Mouse (Mus musculus): ENCODE results near the gene Tfdp1. TPM values are rescaled to one million over a fixed set of nuclear protein-coding genes. Genes with fewer than 3 reads are reported as not detected.

The Tfdp1 gene
- polyA plus RNA-seq, 1 experiment, result not detected

- TF ChIP-seq POLR2A (IDR thresholded peaks at IDR 0.05; ENCODE audit: insufficient read depth, low read depth, low read length) (no peak), CTCF (IDR thresholded peaks at IDR 0.05; ENCODE audit: insufficient read depth, low read depth, low read length) (no peak)
- Histone ChIP-seq H3K4me1 (ENCODE audit: control insufficient read depth, insufficient read depth, low read length) (peaks cover 2% of the 10 kb centered on the region; the same call in 1 of the 2 replicates), H3K27ac (ENCODE audit: insufficient read depth, low read depth, low read length) (no peak overlapping the region), H3K4me3 (ENCODE audit: insufficient read depth, low read depth, low read length) (no peak overlapping the region)
- WGBS, result 97% methylated on average over 6 of the region's 6 CpGs
Observed at GRCm38 (mm10) chr8:13361865-13362264, 23.3 kb downstream of the Tfdp1 start.

DNA sequence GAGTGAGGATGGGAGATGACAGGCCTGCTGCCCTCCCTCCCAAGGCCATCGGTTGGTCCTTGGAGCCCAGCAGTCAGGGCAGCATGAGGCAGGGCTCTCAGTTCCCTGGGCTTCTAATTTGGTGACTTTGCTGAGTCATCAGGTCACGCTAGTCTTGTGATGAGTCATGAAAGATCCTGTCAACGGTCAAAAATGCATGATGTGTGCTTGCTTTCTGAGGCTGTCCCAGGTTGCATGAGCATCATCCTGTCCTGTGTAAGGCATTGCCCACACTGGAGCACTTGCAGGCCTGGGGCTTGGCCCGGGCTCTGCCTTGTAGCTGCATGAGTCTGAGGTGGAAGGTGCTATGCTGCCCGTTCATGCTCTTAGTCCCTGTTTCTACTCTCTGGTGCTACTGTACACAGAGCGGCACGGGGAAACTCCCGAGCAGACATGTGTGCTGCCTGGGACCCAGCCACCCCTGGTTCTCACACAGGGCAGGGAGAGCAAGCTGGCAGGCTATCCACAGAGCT lies 34.7 kb downstream of the Tfdp1 start:
- TF ChIP-seq CTCF (IDR thresholded peaks at IDR 0.05; ENCODE audit: insufficient read depth, low read depth, low read length), result no peak
- no peak for TF ChIP-seq POLR2A (IDR thresholded peaks at IDR 0.05; ENCODE audit: insufficient read depth, low read depth, low read length)
- WGBS, result 77% methylated on average over 8 of the region's 8 CpGs
- no peak overlapping the region for H3K27ac ChIP-seq (ENCODE audit: insufficient read depth, low read depth, low read length)
- no peaks in the 10 kb centered on the region for H3K4me1 ChIP-seq (ENCODE audit: control insufficient read depth, insufficient read depth, low read length)
- no peak overlapping the region for H3K4me3 ChIP-seq (ENCODE audit: insufficient read depth, low read depth, low read length)

DNA sequence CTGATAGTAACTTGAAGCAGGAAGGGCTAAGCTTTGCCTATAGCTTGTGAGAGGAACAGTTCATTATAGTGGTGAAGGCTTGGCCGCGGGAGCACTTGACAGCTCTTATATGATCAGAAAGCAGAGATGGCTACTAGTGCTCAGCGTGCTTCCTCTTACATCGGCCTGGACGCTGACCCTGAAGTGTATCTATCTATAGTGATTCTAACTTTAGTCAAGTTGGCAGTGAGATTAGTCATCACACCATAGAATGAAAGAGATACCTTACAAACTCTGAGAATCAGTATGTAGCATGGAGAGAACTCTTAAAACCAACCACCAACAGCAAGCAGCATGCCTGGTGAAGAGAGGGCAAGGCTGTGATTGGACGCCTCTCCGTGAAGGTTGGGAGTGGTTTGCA lies 43.1 kb downstream of the Tfdp1 start:
- TF ChIP-seq POLR2A (IDR thresholded peaks at IDR 0.05; ENCODE audit: insufficient read depth, low read depth, low read length) (no peak), CTCF (IDR thresholded peaks at IDR 0.05; ENCODE audit: insufficient read depth, low read depth, low read length) (no peak)
- no peaks in the 10 kb centered on the region for H3K4me1 ChIP-seq (ENCODE audit: control insufficient read depth, insufficient read depth, low read length)
- no peak overlapping the region for H3K27ac ChIP-seq (ENCODE audit: insufficient read depth, low read depth, low read length)
- WGBS, result 92% methylated on average over 7 of the region's 7 CpGs
- H3K4me3 ChIP-seq (ENCODE audit: insufficient read depth, low read depth, low read length), result no peak overlapping the region

DNA sequence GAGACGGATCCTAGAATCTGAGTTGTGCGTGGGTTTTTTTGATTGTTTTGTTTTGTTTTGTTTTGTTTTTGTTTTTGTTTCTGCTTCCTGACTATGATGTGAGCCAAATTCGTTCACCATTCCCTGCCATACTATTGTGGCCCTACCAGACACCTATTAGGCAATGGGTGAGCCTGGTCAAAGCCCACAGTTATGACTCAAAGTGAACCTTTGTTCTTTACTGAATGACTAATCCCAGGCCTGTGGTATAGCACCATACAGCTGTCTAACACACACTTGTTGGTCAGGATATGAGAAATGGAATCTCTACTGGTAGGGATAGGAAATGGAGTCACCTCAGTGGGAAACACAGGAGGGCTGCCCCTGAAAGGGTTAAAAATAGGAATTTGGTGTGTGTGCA lies 44.0 kb downstream of the Tfdp1 start:
- Histone ChIP-seq H3K4me1 (ENCODE audit: control insufficient read depth, insufficient read depth, low read length) (no peaks in the 10 kb centered on the region), H3K4me3 (ENCODE audit: insufficient read depth, low read depth, low read length) (no peak overlapping the region), H3K27ac (ENCODE audit: insufficient read depth, low read depth, low read length) (no peak overlapping the region)
- 76% methylated on average over 3 of the region's 3 CpGs for WGBS
- TF ChIP-seq POLR2A (IDR thresholded peaks at IDR 0.05; ENCODE audit: insufficient read depth, low read depth, low read length) (no peak), CTCF (IDR thresholded peaks at IDR 0.05; ENCODE audit: insufficient read depth, low read depth, low read length) (no peak)

DNA sequence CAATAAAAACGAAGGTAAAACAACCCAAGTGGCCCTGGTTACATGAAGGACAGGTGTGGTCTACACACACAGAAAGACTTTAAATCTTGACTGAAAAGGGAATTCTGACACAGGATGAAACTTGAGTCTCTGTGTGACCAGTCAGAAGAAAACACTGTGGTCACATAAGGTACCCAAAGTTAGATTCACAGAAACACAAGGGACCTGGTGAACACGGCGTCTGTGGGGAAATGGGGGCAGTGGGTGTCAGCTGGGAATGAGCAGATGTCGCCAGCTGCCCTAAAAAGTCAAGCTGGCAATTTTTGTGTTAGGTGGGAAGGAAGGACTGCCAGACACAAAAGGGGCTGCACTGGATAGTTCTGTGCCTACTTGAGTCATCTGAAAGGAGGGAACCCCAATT lies 44.4 kb downstream of the Tfdp1 start:
- 97% methylated on average over 4 of the region's 4 CpGs for WGBS
- Histone ChIP-seq H3K4me3 (ENCODE audit: insufficient read depth, low read depth, low read length) (no peak overlapping the region), H3K27ac (ENCODE audit: insufficient read depth, low read depth, low read length) (no peak overlapping the region), H3K4me1 (ENCODE audit: control insufficient read depth, insufficient read depth, low read length) (no peaks in the 10 kb centered on the region)
- TF ChIP-seq POLR2A (IDR thresholded peaks at IDR 0.05; ENCODE audit: insufficient read depth, low read depth, low read length) (no peak), CTCF (IDR thresholded peaks at IDR 0.05; ENCODE audit: insufficient read depth, low read depth, low read length) (no peak)

DNA sequence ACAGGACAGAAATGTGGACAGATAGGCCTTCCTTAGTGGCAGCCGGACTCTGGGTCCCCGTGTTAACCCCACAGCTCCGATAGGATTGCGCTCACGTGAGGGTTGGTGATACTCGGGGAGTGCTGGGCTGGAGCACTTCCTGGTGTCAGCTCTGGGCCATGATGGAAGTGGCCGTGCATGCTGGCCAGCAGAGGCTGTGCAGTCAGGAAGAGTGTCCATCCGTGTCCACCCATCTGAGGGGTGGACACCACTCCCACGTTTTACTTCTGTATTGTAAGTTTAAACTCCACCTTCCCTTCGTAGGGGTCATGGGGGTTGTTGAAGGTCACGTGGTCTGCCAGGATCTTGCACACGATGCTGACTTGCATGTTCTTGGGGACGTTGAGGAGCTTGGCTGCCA lies 47.8 kb downstream of the Tfdp1 start:
- H3K4me3 ChIP-seq (ENCODE audit: insufficient read depth, low read depth, low read length), result no peak overlapping the region
- H3K27ac ChIP-seq (ENCODE audit: insufficient read depth, low read depth, low read length), result no peak overlapping the region
- H3K4me1 ChIP-seq (ENCODE audit: control insufficient read depth, insufficient read depth, low read length), result no peaks in the 10 kb centered on the region
- WGBS, result 80% methylated on average over 13 of the region's 13 CpGs
- no peak for TF ChIP-seq CTCF (IDR thresholded peaks at IDR 0.05; ENCODE audit: insufficient read depth, low read depth, low read length)
- no peak for TF ChIP-seq POLR2A (IDR thresholded peaks at IDR 0.05; ENCODE audit: insufficient read depth, low read depth, low read length)

GRCm38 (mm10) chr8:13387728-13388127 lies 49.2 kb downstream of the Tfdp1 start:
- H3K4me3 ChIP-seq (ENCODE audit: insufficient read depth, low read depth, low read length), result no peak overlapping the region
- WGBS, result 82% methylated on average over 8 of the region's 8 CpGs
- no peaks in the 10 kb centered on the region for H3K4me1 ChIP-seq (ENCODE audit: control insufficient read depth, insufficient read depth, low read length)
- TF ChIP-seq POLR2A (IDR thresholded peaks at IDR 0.05; ENCODE audit: insufficient read depth, low read depth, low read length), result no peak
- TF ChIP-seq CTCF (IDR thresholded peaks at IDR 0.05; ENCODE audit: insufficient read depth, low read depth, low read length), result no peak
- no peak overlapping the region for H3K27ac ChIP-seq (ENCODE audit: insufficient read depth, low read depth, low read length)

- 91% methylated on average over 2 of the region's 2 CpGs for WGBS
- no peak for TF ChIP-seq POLR2A (IDR thresholded peaks at IDR 0.05; ENCODE audit: insufficient read depth, low read depth, low read length)
- TF ChIP-seq CTCF (IDR thresholded peaks at IDR 0.05; ENCODE audit: insufficient read depth, low read depth, low read length), result no peak
- no peaks in the 10 kb centered on the region for H3K4me1 ChIP-seq (ENCODE audit: control insufficient read depth, insufficient read depth, low read length)
- no peak overlapping the region for H3K27ac ChIP-seq (ENCODE audit: insufficient read depth, low read depth, low read length)
- H3K4me3 ChIP-seq (ENCODE audit: insufficient read depth, low read depth, low read length), result no peak overlapping the region
Observed at GRCm38 (mm10) chr8:13388744-13389143, 50.2 kb downstream of the Tfdp1 start.

DNA sequence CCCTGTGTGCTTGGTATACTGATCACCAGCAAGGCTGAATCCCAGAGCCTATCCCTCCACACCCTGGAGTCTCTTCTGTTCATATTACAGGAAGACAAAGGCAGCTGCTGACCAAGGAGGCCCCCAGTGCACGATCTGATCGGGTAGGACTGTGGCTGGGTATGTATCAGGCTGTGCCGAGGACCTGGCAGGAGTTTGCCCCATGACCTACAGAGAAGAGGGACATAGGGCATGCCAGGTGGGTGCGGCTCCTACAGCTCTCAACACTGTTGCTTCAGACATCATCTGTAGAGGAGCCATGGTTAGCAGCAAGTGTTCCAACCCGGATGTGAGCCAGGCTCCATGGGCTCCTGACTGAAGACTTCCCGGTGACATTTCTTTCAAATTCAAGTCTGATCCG lies 55.3 kb downstream of the Tfdp1 start:
- Histone ChIP-seq H3K4me3 (ENCODE audit: insufficient read depth, low read depth, low read length) (no peak overlapping the region), H3K4me1 (ENCODE audit: control insufficient read depth, insufficient read depth, low read length) (no peaks in the 10 kb centered on the region), H3K27ac (ENCODE audit: insufficient read depth, low read depth, low read length) (no peak overlapping the region)
- 87% methylated on average over 7 of the region's 7 CpGs for WGBS
- TF ChIP-seq CTCF (IDR thresholded peaks at IDR 0.05; ENCODE audit: insufficient read depth, low read depth, low read length) (no peak), POLR2A (IDR thresholded peaks at IDR 0.05; ENCODE audit: insufficient read depth, low read depth, low read length) (no peak)

GRCm38 (mm10) chr8:13396725-13397124 lies 58.2 kb downstream of the Tfdp1 start, which contains the start of gene Atp4b:
Gene Atp4b (minus strand): TSS chr8:13396825.
- H3K27ac ChIP-seq (ENCODE audit: insufficient read depth, low read depth, low read length), result no peak within 1 kb of the TSS
- H3K4me1 ChIP-seq (ENCODE audit: control insufficient read depth, insufficient read depth, low read length), result no peaks in the 10 kb centered on the region
- TF ChIP-seq CTCF (IDR thresholded peaks at IDR 0.05; ENCODE audit: insufficient read depth, low read depth, low read length) (no peak), POLR2A (IDR thresholded peaks at IDR 0.05; ENCODE audit: insufficient read depth, low read depth, low read length) (no peak)
- 89% methylated on average over 5 of the region's 5 CpGs for WGBS
- H3K4me3 ChIP-seq (ENCODE audit: insufficient read depth, low read depth, low read length), result no peak within 1 kb of the TSS
